Mouse (Mus musculus) spleen, adult 2 months (tissue): Measurements from ENCODE around the gene Hes3. TPM values are rescaled to one million over a fixed set of nuclear protein-coding genes. Genes with fewer than 3 reads are reported as not detected.

Source experiments
- DNase-seq, 2 experiments: peaks; one replicate each; pipeline versions ENCODE4 v3.0.0 to v3.0.0-alpha.2; 2012 to 2021; ENCODE audit warnings: low spot score in 2 of 2, low read depth in 1 of 2
- H3K27ac ChIP-seq: fragments of 200-500 bp; 2 replicates; pipeline ENCODE4 v1.5.1; 2012; ENCODE audit warnings: low read length, inconsistent platforms; ENCODE audit not compliant: insufficient read depth
- H3K27me3 ChIP-seq: fragments of 200-500 bp; 2 replicates; pipeline ENCODE4 v1.6.1; 2012; ENCODE audit warnings: mild to moderate bottlenecking, moderate library complexity, low read length, inconsistent platforms; ENCODE audit not compliant: control insufficient read depth, insufficient read depth
- H3K36me3 ChIP-seq: fragments of 200-500 bp; 2 replicates; pipeline ENCODE4 v1.6.1; 2012; ENCODE audit warnings: mild to moderate bottlenecking, low read length, inconsistent platforms; ENCODE audit not compliant: control insufficient read depth, insufficient read depth
- H3K4me1 ChIP-seq: fragments of 200-500 bp; 2 replicates; pipeline ENCODE4 v1.6.1; 2011; ENCODE audit warnings: inconsistent platforms; ENCODE audit not compliant: control insufficient read depth, insufficient read depth, insufficient read length
- H3K4me3 ChIP-seq: fragments of 200-500 bp; 2 replicates; pipeline ENCODE4 v1.5.1; 2011; ENCODE audit warnings: mild to moderate bottlenecking, inconsistent platforms; ENCODE audit not compliant: insufficient read depth, insufficient read length; ENCODE audit errors: extremely low read depth
- CTCF ChIP-seq: fragments of 200-500 bp; IDR thresholded peaks from 2 replicates; pipeline ENCODE4 v1.5.1; 2011; ENCODE audit warnings: mild to moderate bottlenecking, inconsistent platforms; ENCODE audit not compliant: insufficient read depth, insufficient read length, insufficient replicate concordance; ENCODE audit errors: extremely low read depth
- POLR2A ChIP-seq: fragments of 200-500 bp; IDR thresholded peaks from 2 replicates; pipeline ENCODE4 v1.6.1; 2011; ENCODE audit warnings: low read depth, low read length, inconsistent platforms
- WGBS: fragments of 180-500 bp; shearing (Covaris S2); methylation state at CpG from one replicate; pipeline ENCODE4 v1.1.7; 2018; 5-methylcytosine and 5-hydroxymethylcytosine counted together
- polyA plus RNA-seq: library from polyadenylated mRNA; depleted of rRNA; stranded (reverse); fragments of >200 nt; gene quantifications from 2 replicates; pipeline ENCODE4 v1.2.3, GENCODE M21; 2012

Hes3 gene
- polyA plus RNA-seq, 1 experiment = 0.11 TPM

DNA sequence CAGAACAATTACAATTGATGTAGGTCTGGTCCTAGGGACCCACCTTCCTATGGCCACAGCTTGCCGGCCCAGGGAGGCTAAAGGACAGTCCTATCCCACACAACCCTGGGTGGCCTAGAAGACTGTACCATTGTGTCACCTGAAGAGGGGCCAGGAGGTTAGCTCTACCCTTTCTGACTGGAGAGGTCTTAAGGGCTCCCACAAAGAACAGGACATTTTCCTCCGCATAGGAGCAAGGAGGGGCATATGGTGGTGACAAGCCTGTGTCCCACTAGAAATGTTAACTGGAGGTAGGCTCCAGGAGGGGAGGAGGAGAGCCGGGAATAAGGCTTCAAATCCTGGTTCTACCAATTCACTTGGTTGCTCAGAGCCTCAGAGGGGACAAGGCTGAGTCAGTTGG, 18.3 kb downstream of the Hes3 start:
- WGBS = 62% methylated on average over 3 of the region's 3 CpGs
- peaks cover 10% of the 10 kb centered on the region for H3K27me3 ChIP-seq

DNA sequence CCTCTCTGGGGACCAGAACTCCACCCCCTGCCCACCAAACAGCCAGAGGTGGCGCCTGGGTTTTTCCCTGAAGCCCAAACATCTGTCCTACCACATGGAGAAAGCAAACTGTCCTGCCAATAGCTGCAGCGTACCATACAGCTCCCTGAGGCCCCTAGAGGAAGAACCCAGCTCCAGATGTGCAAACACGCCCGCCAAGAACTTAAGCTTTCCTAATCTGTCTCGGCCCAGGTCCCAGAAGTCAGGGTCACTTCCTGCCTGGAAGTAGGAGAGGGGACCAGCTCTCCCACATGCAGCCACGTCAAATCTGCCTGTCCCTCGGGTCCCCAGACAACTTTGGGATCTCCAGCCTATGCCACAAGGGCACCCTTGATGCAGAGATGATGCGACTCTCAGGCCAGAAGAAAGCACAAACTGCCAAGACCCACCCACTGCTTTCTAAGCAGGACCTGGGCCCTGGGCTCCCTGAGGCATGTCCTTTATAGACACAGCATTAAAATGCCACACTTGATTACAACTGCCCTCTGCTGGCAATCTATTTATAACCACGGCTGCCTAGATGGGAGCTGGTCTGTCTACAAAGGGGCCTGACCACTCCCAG, 18.9 kb downstream of the Hes3 start:
- Histone ChIP-seq H3K27me3 (peaks cover 10% of the 10 kb centered on the region), H3K27ac (no peak overlapping the region), H3K36me3 (no peaks in the 10 kb centered on the region), H3K4me1 (no peaks in the 10 kb centered on the region; the same call in none of the 2 replicates), H3K4me3 (no peak overlapping the region)
- 58% methylated on average over 9 of the region's 9 CpGs for WGBS
- no peak for DNase-seq
- TF ChIP-seq POLR2A (no peak), CTCF (no peak)

More for the DNA sequence above, 18.3 kb downstream of the Hes3 start:
- Histone ChIP-seq H3K27ac (no peak overlapping the region), H3K4me1 (no peaks in the 10 kb centered on the region; the same call in none of the 2 replicates), H3K4me3 (no peak overlapping the region), H3K36me3 (no peaks in the 10 kb centered on the region)
- DNase-seq = no peak
- TF ChIP-seq CTCF (no peak), POLR2A (no peak)

DNA sequence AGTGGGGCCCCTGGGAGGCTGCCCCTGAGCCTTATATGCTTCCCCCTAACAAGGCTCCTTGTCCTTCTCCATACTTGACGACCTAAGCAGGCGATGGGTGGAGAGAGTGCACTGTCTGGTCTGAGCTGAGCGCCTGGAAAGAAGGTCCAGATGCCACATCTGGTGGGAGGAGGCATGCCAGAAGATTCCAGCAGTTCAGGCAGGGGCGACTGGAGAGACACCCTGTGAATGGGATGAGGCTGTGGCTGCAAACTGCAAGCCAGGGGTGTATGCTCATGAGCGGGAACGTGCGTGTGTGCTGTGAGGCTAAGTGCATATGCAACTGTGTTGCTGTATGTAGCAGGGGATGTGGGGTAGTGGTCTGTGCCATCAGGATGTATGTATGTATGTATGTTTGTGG, 19.5 kb downstream of the Hes3 start:
- WGBS = 83% methylated on average over 7 of the region's 7 CpGs
- no peak for DNase-seq
- TF ChIP-seq POLR2A (no peak), CTCF (no peak)
- no peaks in the 10 kb centered on the region for H3K36me3 ChIP-seq
- H3K4me3 ChIP-seq = no peak overlapping the region
- H3K4me1 ChIP-seq = no peaks in the 10 kb centered on the region; the same call in none of the 2 replicates
- H3K27me3 ChIP-seq = peaks cover 10% of the 10 kb centered on the region
- H3K27ac ChIP-seq = no peak overlapping the region

DNA sequence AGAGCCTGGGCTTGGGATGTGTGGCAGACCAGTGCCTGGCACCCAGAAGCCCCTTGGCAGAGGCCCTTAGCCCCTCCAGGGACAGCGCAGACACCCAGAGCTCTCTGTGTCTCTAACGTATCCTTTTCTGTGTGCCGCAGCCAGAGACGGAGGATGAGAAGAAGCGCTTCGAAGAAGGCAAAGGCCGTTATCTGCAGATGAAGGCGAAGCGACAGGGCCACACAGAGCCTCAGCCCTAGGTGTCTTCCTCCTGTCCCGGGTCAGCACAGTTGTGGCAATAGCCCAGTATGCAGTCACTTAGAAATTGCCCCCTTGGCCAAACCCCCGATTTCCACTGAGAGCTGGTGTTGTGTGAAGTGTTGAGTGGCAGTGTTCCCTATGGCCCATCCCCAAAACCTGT, 20.1 kb downstream of the Hes3 start:
- no peaks in the 10 kb centered on the region; the same call in none of the 2 replicates for H3K4me1 ChIP-seq
- no peaks in the 10 kb centered on the region for H3K36me3 ChIP-seq
- WGBS = 93% methylated on average over 11 of the region's 11 CpGs
- H3K27ac ChIP-seq = no peak overlapping the region
- peaks cover 10% of the 10 kb centered on the region for H3K27me3 ChIP-seq
- TF ChIP-seq CTCF (no peak), POLR2A (no peak)
- H3K4me3 ChIP-seq = no peak overlapping the region
- no peak for DNase-seq

DNA sequence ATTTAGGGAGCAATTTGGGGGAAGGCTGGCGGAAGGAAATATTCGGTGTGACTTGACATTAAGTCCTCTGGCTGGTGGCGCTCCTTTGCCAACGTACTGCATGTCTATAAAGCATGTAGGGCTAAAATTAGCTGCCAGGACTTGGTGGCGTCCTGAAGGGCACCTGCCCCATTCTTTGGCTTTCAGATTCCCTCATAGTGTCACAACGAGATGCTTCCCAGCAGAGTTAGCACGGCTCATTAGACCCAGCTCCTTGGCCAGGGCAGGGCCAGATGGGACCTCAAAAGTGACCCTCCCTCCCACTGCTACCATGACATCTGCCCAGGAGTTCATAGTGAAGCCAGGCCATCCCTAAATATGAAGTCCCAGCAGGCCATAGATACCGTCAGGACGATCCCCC, 20.9 kb downstream of the Hes3 start:
- no peak for DNase-seq
- Histone ChIP-seq H3K27ac (no peak overlapping the region), H3K4me1 (no peaks in the 10 kb centered on the region; the same call in none of the 2 replicates), H3K36me3 (no peaks in the 10 kb centered on the region), H3K27me3 (peaks cover 10% of the 10 kb centered on the region), H3K4me3 (no peak overlapping the region)
- TF ChIP-seq POLR2A = no peak
- no peak for TF ChIP-seq CTCF
- 88% methylated on average over 9 of the region's 9 CpGs for WGBS

DNA sequence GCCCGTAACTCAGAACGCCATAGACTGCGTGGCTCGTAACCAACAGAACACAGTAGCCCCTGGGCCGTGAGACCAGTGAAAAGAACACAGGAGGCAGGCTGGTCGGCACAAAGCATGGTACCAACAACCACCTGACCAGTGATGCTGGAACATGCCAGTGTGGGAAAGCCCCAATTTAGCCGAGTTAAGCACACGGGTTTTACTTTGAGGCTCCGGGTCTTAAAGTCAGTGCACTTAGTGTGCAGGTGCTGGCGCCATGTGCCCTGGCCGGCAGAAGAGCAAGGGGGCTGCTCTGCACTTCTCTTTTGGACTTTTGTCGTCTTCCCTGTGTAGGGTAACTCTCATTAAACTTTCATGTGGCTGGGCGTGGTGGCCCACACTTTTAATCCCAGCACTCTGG, 21.5 kb downstream of the Hes3 start:
- H3K4me1 ChIP-seq = no peaks in the 10 kb centered on the region; the same call in none of the 2 replicates
- WGBS = 85% methylated on average over 13 of the region's 13 CpGs
- H3K27me3 ChIP-seq = peaks cover 10% of the 10 kb centered on the region
- TF ChIP-seq POLR2A (no peak), CTCF (no peak)
- no peak overlapping the region for H3K4me3 ChIP-seq
- H3K36me3 ChIP-seq = no peaks in the 10 kb centered on the region
- H3K27ac ChIP-seq = no peak overlapping the region
- no peak for DNase-seq

DNA sequence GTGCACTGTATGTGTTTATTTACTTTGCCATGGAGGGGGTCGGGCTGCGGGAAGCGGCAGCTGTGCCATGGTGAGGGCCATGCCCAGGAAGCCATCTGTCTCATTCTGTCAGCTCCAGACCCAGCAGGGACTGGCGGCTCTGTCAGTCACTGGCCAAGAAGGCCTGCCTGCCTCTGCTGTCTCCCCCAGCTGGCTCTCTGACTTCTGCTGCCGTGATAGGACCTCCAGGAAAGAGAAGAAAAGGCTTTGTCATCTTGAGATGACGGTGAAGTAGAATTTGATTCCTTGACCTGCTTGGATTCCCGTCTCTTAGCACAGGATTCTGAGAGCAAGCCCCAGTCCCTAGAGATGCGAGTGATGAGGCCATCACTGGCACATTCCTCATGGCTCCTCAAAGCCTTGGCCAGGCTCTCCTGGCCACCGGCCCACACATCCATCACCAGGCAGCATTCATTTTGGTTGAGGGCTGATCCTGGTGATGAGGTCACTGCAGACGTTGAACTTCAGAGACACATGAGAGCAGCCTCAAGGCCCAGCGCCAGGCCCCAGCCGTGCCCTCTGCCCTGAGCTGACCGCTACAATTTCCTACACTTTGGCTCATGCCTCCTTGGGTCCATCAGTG, 23.6 kb downstream of the Hes3 start:
- H3K4me3 ChIP-seq = no peak overlapping the region
- 76% methylated on average over 13 of the region's 13 CpGs for WGBS
- H3K36me3 ChIP-seq = no peaks in the 10 kb centered on the region
- DNase-seq = no peak
- H3K4me1 ChIP-seq = no peaks in the 10 kb centered on the region
- H3K27ac ChIP-seq = no peak overlapping the region
- no peaks in the 10 kb centered on the region for H3K27me3 ChIP-seq
- TF ChIP-seq CTCF (no peak), POLR2A (no peak)
